Mouse (Mus musculus) CD8-positive naive resting alpha-beta T cell, adult 2 months (primary cell): ENCODE data around the gene F3.
"Not testable (repeated sequence)": the region's sequence is repeated elsewhere in the genome, so short reads cannot be mapped to it uniquely, and the experiment has no call there.

ENCODE experiments used
- DNase-seq, 2 experiments: peaks; one replicate each; pipeline ENCODE4 v3.0.0; 2022; ENCODE audit warnings: low read depth in 2 of 2, low spot score in 2 of 2

Gene F3

DNA sequence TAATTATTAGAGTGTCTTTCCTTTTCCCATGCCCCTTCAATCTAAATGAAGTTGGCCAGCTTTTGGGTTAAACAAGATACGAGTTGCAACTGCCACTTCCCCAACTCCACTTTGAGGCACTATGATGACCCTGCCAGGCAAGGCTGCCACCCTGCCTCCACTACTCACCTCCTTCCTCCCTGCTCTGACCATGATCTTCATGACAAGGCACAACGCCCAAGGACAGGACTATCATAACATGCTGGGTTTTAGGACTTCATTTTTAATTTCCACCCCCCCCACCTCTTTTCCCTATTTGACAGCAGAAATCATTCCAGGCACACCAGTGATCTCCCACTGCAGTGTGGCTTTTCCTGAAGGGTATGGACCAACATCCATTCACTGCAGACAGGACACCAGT lies 14.6 kb downstream of the F3 start:
- DNase-seq, result no peak

DNA sequence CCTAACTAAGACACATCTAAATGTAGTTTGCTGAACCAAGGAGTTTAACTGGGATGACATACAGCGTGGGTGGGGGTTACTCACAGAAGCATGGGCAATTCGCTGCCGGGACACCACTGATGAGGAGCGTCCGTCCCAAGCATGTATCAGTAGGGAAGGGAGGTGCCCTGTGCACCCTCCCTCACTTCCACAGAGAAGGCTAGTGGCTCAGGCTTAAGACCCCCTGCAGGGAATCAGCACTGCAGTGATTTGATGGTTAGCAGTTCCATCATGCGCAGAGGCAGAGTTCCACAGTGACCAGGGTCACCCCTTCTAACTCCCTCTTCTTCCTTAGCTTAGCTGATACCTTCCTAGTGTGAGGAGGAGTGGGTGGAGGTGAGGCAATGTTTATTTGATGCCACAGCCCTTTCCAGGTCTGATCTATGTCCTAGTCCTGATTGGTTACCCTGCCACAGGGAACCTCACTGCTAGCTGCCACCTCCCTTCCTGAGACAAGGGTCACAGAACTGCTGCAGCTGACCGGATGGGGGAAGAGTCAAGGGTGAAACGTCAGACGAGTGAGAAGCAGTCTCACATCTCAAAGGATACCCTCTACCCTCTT lies 15.5 kb downstream of the F3 start:
- DNase-seq, result no peak

DNA sequence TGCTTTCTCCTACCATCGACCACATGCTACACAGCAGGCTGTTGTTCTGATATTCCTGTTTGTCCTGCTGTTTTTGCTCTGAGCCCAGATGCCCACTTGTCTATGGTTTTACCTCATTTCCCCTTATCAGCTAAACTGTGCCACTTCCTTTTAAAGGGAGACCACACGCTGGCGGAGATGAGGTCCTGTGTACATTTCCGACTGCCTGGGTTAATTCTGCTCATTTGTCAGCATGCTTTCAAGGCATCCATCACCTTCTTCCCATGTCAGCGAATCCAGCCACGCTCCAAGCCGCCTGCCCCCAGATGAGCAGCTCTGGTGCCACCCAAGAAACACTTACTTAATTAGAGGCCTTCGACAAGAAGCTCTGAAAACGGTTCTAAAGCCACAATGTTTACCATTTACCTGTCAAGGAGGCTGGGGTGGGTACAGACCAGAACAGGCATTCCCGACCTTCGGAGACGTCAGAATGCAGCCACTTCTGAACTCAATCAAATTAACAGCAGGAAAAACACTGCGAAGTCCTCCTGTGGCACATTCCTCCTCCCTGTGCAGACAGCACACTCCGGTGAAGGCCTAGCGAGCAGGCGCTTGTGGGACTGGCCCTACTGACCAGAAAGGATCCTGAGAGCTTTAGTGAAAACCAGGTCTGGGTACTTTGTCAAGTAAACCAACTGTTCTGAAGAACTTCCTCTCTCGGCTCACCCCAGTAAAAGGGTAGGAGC lies 16.3 kb downstream of the F3 start:
- DNase-seq, result no peak

DNA sequence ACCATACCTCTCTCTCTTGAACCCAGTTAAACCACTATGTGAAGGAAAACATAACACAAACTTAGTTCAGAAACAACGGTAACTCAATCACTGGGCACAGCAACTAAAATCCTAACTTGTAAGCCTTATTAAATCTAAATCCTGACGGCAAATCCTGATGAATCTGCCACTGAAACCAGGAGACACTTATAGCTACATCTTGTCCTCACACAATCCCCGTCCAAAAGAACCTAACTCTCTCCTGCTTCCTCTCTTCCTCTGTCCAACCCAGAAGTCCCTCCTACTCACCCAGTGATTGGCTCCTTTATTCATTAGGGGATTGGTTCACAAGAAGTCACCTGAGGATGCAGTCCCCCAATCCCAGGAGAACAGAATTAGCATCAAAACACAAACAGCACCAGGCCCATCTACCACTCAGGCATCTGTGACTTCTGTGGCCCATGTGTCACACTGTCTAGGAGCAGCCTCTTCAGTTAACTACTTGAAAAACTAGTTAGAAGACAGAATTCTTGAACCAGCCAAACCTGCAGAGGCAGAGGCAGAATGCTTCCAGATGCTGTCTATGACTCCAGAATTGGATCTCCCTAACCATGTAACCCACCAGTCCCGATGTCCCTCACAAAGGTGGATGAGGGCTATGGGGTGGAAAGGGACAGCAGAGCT lies 18.0 kb downstream of the F3 start:
- DNase-seq, result not testable (repeated sequence)

DNA sequence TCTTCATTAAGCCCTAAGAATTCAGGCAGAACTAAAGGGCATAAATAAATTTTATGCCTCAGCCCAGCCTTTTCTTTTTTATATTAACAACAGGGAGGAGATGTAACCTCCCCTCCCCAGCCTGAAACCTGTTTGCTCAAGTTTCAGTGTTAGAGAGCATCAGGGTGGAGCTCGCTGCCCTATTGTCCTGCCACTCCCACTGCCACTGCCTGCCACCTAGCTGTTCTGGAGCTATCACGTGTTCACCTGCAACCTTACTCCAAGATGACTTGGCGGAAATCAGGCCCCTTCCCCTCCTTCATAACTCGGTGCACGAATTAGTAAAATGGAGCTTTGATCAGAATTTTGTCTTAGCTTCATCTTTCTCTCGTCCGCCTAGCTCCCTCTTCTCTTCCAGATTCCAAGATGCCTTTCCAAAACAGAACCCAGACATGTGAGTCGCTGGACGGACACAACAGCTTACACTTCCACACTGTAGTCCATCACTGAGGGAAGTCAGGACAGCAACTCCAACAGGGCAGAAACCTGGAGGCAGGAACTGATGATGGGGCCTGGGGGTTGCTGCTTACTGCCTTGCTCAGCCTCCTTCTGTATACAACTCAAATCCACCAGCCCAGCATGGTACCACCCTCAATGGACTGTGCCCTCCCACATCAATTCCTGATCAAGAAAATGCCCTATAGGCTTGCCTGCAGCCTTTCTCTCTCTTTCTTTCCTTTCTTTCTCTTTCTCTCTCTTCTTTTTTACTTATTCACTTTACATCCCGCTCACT lies 31.2 kb downstream of the F3 start:
- not testable (repeated sequence) for DNase-seq

DNA sequence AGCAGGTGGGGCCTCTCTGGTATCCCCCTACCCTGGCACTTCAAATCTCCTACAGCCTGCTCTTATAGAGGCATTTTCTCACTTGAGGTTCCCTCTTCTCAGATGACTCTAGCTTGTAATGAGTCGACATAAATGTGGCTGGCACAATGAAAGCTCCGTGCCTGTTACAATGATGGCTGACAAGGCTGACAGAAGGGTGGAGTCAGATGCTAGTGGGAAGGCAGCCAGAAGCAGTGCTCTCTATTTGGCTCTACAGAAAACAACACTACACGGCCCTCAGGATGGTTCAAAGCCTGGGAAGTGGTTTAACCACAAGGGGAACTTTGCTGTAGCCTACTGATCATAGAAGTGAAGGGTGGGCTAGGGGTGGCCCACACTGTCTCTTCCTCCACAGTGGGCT lies 31.8 kb downstream of the F3 start:
- DNase-seq, result peak in 1 of 2 experiments; percentile 13

DNA sequence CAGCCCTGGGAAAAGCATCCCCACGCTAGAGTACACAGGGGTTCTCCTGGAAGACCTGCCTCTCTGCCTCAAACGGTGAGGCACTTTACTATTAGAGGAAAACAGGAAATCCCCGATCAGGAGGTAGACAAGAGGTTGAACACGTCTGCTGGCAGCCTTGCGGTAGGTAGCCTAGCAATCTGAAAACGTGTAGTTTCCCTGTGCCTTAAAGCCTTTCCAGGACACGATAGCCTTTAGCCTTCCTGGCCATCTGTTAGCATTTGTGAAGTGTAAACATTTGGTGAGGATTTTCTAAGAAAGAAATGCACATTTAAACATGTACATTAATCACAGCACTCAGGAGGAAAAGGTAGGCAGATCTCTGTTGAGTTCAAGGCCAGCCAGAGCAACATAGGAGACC lies 35.0 kb downstream of the F3 start:
- no peak for DNase-seq

DNA sequence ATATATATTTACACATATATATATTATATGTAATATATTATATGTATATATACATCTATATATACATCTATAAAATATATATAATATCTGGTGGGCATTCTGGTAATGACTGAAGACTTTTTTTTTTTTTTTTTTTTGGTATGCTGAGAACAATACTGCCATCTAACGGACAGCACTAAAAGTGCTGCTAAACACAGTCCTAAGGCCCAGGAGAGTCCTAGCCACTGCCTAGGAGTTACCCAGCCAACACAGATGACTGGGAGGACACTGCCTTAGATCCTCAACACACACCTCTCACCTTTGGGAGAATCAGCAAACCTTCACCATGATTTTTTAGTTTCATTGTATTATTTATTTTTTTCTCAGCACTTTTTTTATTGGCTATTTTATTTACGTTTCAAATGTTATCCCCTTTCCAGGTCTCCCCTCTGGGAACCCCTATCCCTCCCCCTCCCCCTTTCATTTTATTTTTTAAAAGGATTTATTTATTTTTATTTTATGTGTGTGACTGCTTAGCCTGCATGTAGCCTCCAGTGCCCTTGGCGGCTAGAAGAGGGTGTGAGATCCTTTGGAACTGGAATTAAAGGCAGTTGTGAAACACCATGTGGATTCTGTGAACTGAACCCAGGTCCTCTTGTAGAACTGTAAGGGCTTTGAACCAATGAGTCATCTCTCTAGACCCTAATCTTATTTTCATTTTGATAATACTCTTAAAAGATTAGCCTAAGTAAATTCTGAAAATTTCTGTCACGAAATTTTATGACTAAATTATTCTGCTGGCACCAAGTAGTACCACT lies 38.9 kb downstream of the F3 start:
- no peak for DNase-seq

DNA sequence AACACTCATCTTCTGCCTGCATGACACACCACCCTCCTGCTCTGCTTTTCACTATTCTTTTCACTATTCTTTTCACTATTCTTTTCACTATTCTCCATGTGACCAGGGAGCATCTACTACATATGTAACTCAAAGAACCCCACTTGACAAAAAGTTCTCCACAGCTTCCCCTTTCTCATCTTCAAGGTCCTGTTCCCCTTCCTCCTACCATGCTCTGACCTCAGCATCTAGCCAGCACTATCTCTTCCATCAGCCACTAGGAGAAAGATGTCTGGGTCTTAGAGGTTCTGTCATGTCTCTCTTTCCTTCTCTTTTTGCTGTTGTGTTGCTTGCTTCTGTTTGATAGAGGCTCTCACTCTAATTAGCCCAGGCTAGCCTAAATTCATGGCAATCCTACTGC lies 42.7 kb downstream of the F3 start:
- DNase-seq, result no peak

DNA sequence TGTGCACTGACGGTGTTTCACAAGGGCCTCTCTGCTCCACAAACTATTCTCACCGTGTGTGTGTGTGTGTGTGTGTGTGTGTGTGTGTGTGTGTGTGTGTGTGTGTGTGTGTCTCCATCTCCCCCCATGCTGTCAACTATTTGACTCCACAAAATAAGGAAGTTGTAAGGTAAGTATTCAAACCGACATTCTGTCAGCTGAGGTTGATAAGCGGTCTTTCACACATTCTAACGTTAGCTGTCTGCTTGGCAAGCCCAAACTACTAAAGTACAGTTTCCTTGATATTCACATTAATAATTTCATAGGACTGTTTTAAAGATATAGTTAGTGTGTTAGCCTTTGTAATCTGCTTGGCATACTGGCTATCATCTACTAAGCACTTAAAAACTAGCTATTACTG lies 43.5 kb downstream of the F3 start:
- no peak for DNase-seq

DNA sequence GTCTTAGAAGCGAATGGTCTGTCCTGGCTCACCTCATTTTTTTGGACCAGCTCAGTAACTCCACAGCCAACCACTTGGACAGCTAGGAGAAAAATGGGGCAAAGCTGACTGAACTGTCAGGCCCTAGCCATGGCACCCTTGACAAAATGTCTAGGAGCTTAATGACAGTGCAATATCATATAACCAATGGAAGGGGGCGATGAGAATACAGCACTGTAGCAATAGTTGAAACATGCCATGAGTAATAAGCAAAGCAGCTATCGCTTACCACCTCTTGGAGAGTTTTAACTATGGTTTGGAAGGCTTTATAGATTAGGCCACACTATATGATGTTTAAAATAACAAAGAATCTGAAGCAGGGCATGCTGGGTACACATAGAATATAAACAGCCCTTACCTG lies 45.4 kb downstream of the F3 start:
- no peak for DNase-seq

DNA sequence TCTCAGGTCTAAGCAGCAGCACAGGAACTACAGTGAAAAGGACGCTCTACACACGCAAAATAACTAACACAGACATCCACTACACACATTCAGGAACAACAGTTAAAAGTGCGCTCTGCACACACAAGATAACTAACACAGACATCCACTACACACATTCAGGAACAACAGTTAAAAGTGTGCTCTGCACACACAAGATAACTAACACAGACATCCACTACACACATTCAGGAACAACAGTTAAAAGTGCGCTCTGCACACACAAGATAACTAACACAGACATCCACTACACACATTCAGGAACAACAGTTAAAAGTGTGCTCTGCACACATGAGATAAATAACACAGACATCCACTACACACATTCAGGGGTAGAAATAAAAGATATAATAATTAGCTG lies 50.0 kb downstream of the F3 start:
- DNase-seq, result not testable (repeated sequence)

DNA sequence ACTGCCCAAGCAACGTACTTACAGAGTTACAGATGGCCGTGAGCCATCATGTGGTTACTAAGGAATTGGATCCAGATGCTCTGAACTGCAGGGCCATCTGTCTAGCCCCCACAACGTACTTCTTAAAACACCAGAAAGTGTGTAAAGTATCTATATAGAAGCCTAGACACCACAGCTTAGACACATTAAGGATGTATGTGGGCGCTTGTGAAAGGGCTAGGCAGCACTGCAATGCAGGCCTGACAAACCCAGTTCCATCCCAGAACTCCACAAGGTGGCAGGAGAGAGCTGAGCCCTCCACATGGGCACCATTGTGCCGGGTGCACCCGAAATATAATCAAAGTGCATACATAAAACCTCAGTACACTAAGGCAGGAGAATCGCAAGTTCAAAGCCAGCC lies 54.6 kb downstream of the F3 start:
- DNase-seq, result peak in 1 of 2 experiments; percentile 26

DNA sequence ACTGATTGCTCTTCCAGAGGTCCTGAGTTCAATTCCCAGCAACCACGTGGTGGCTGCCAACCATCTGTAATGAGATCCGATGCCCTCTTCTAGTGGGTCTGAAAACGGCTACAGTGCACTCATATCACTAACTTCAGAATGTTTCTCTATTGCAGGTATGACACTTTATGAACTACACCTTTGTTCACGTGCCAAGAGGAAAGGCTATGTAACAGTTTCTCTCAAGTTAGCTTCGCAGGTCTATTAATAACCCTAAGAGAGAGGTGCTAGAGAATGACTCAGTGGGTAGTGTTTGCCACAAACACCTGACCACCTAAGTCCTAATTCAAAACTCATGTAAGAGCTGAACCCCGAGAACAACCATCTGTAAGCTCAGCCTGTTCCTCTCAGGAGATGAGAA lies 59.7 kb downstream of the F3 start:
- no peak for DNase-seq
